8 mouse cellular contexts compared by ENCODE assay signal in genomic region chr10:91081959-91082507, GRCm38 (mm10). TPM values are rescaled to one million over a fixed set of nuclear protein-coding genes. Genes with fewer than 3 reads are reported as not detected.
DNase-seq lines count a peak whose midpoint lies in the region; ATAC-seq and TF ChIP-seq lines count a peak whose summit lies in the region.

No protein-coding gene starts in this region.

- peak; percentile 36 for ATAC-seq in embryonic facial prominence, embryonic 12.5 days (ENCODE audit: insufficient number of reproducible peaks, insufficient read depth, low FRiP score, low TSS enrichment)

- WGBS in embryonic facial prominence, embryonic 12.5 days, result under 1% methylated on average over 27 of the region's 27 CpGs

- H3K9me3 ChIP-seq in embryonic facial prominence, embryonic 12.5 days, result no peaks in the 10 kb centered on the region
- no peaks in the 10 kb centered on the region for H3K9me3 ChIP-seq in megakaryocyte, embryonic 14.5 days

- H3K9ac ChIP-seq in embryonic facial prominence, embryonic 12.5 days, result peak overlapping the region; percentile 82

- H3K27me3 ChIP-seq in testis, adult 2 months (ENCODE audit: control insufficient read depth, insufficient read depth, low read length), result no peaks in the 10 kb centered on the region
- H3K27me3 ChIP-seq in embryonic facial prominence, embryonic 12.5 days, result no peaks in the 10 kb centered on the region
- H3K27me3 ChIP-seq in megakaryocyte, embryonic 14.5 days (replicated peaks), result no peaks in the 10 kb centered on the region

- no peak for DNase-seq in testis, postnatal 14 days (ENCODE audit: low spot score)
- peak; percentile 64 for DNase-seq in induced T-regulatory cell, adult 2 months (ENCODE audit: low read depth)
- no peak for DNase-seq in right cerebral cortex, postnatal 10 days (ENCODE audit: low spot score in 2 of 2)
- no peak for DNase-seq in urinary bladder, postnatal 25 days (ENCODE audit: low spot score)
- DNase-seq in gastrocnemius, postnatal 10 days, result no peak

- no peak for TF ChIP-seq POLR2A in testis, adult 2 months (IDR thresholded peaks at IDR 0.05; ENCODE audit: control insufficient read depth, low read depth, low read length)

- no peaks in the 10 kb centered on the region for H3K36me3 ChIP-seq in testis, adult 2 months (ENCODE audit: control insufficient read depth, insufficient read depth, low read length)
- H3K36me3 ChIP-seq in embryonic facial prominence, embryonic 12.5 days, result peaks cover 19% of the 10 kb centered on the region
- peaks cover 34% of the 10 kb centered on the region for H3K36me3 ChIP-seq in megakaryocyte, embryonic 14.5 days (replicated peaks; ENCODE audit: low read length)

- H3K27ac ChIP-seq in testis, adult 2 months (ENCODE audit: control insufficient read depth, insufficient read depth, low read depth, low read length), result peak overlapping the region; percentile 49; the same call in 1 of the 2 replicates
- peak overlapping the region; percentile 83 for H3K27ac ChIP-seq in embryonic facial prominence, embryonic 12.5 days

- H3K4me2 ChIP-seq in embryonic facial prominence, embryonic 12.5 days (replicated peaks), result peak overlapping the region; percentile 55

- peaks cover 4% of the 10 kb centered on the region for H3K4me1 ChIP-seq in testis, adult 2 months (ENCODE audit: control insufficient read depth, insufficient read depth, low read length)
- no peaks in the 10 kb centered on the region for H3K4me1 ChIP-seq in embryonic facial prominence, embryonic 12.5 days
- peaks cover 29% of the 10 kb centered on the region for H3K4me1 ChIP-seq in megakaryocyte, embryonic 14.5 days

- TF ChIP-seq CTCF in testis, adult 2 months (IDR thresholded peaks at IDR 0.05; ENCODE audit: control insufficient read depth, insufficient read depth, insufficient replicate concordance, low read depth, low read length), result no peak

- H3K4me3 ChIP-seq in testis, adult 2 months (ENCODE audit: control insufficient read depth, low read depth, low read length), result peak overlapping the region; percentile 96
- peak overlapping the region; percentile 89 for H3K4me3 ChIP-seq in embryonic facial prominence, embryonic 12.5 days
- H3K4me3 ChIP-seq in megakaryocyte, embryonic 14.5 days (replicated peaks), result peak overlapping the region; percentile 96

RNA-seq across cellular contexts. Expression of gene Apaf1, which starts 0.5 kb away (rescaled TPM):
- polyA plus RNA-seq in testis, adult 2 months (2012; rRNA removed), result 1.7 and 1.9 TPM in 2 replicates
- 33.0 and 35.4 TPM in 2 replicates for polyA plus RNA-seq in embryonic facial prominence, embryonic 12.5 days (2016; fragmentation: Nextera tagmentation; extraction: Ambion mirVana)
- polyA plus RNA-seq in megakaryocyte, embryonic 14.5 days (2012; ENCODE audit: insufficient read depth, low replicate concordance), result 2.9 and 5.1 TPM in 2 replicates
- 10 to 100 TPM in 1 of 2 experiments, 1 to 10 TPM in 1; 6.7 to 10.0 TPM for total RNA-seq in gastrocnemius, postnatal 10 days (2021)

RNA-seq across cellular contexts. Expression of gene Ikbip, which starts 0.7 kb away (rescaled TPM):
- polyA plus RNA-seq in testis, adult 2 months (2012; rRNA removed), result 1.2 and 1.5 TPM in 2 replicates
- polyA plus RNA-seq in embryonic facial prominence, embryonic 12.5 days (2016; fragmentation: Nextera tagmentation; extraction: Ambion mirVana), result 47.2 and 48.5 TPM in 2 replicates
- 5.3 and 7.9 TPM in 2 replicates for polyA plus RNA-seq in megakaryocyte, embryonic 14.5 days (2012; ENCODE audit: insufficient read depth, low replicate concordance)
- 10 to 100 TPM; 25.2 to 32.3 TPM for total RNA-seq in gastrocnemius, postnatal 10 days (2021)

RNA-seq across cellular contexts. Expression of gene Slc25a3, which starts 41.8 kb away (rescaled TPM):
- polyA plus RNA-seq in testis, adult 2 months (2012; rRNA removed), result 147 and 151 TPM in 2 replicates
- 400 and 412 TPM in 2 replicates for polyA plus RNA-seq in embryonic facial prominence, embryonic 12.5 days (2016; fragmentation: Nextera tagmentation; extraction: Ambion mirVana)
- polyA plus RNA-seq in megakaryocyte, embryonic 14.5 days (2012; ENCODE audit: insufficient read depth, low replicate concordance), result 253 and 281 TPM in 2 replicates
- 100 to 1,000 TPM; 776 to 917 TPM for total RNA-seq in gastrocnemius, postnatal 10 days (2021)
